Mouse (Mus musculus): ENCODE data around the gene Ddn.
"Not testable (repeated sequence)": the region's sequence is repeated elsewhere in the genome, so short reads cannot be mapped to it uniquely, and the experiment has no call there.

Gene Ddn

DNA sequence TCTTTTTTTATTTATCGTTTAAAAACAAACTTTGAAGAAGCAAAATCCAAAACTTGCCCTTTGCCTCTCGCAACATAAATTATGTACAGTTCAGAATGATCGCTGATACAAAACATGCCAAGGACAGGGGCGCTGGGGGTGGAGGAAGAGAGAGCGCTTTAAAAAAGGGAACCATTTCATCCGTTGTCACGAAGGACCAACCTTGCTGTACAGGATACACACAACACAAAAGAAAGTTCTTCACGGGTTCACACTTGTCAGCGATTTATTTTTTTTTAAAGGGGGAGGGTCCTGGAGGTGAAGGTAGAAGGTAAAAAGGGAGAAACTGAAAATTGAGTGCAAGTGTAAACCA, 22.4 kb upstream of the Ddn start:
- DNase-seq (ENCODE audit: low spot score in 2 of 2): no peak

- peak; percentile 92 to 94 for DNase-seq (ENCODE audit: low spot score in 2 of 2)
Measured at GRCm38 (mm10) chr15:98830736-98831683, 21.7 kb upstream of the Ddn start, which contains the start of gene Prkag1. TSS of gene Prkag1 (minus strand) at chr15:98831521.

GRCm38 (mm10) chr15:98827611-98828011, 18.3 kb upstream of the Ddn start:
- no peak for DNase-seq (ENCODE audit: low spot score in 2 of 2)

DNA sequence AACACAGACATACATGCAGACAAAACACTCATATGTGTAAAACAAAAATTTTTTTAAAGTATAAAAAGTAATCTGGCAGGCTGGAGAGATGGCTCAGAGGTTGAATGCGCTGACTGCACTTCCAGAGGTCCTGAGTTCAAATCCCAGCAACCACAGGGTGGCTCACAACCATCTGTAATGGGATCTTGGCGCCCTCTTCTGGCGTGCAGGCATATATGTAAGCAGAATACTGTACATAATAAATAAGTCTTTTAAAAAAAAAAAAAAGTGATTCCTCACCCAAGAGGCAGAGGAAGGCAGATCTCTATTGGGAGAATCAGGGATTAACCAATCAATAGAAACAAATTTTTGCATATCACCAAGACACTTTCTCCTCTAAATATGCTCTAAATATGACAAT, 14.1 kb upstream of the Ddn start:
- no peak for DNase-seq (ENCODE audit: low spot score in 2 of 2)

GRCm38 (mm10) chr15:98822147-98822546, 12.9 kb upstream of the Ddn start:
- no peak for DNase-seq (ENCODE audit: low spot score in 2 of 2)

- DNase-seq (ENCODE audit: low spot score in 2 of 2): no peak
Measured at GRCm38 (mm10) chr15:98821403-98821802, 12.1 kb upstream of the Ddn start.

DNA sequence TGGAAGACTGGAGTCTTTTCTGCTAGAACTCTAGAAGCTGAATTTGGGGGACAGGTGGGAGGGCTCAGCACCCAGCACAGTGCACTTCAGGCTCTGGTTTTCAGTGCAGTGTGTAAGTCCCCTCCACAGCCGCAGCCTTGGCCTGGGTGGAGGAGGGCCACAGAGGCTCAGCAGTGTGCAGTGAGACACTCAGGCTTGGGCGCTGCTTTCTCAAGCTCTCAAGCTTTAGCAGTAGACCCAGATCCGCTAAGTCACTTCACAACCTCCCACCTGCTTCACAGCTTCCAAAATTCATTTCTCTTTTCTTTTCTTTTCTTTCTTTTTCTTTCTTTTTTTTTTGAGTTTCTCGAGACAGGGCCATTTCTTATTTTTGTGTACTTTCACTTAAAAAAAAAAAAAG, 11.6 kb upstream of the Ddn start:
- no peak for DNase-seq (ENCODE audit: low spot score in 2 of 2)

GRCm38 (mm10) chr15:98818171-98818570, 8.9 kb upstream of the Ddn start:
- DNase-seq (ENCODE audit: low spot score in 2 of 2): no peak

- no peak for DNase-seq (ENCODE audit: low spot score in 2 of 2)
Measured at GRCm38 (mm10) chr15:98812741-98813424, 3.6 kb upstream of the Ddn start.

- DNase-seq (ENCODE audit: low spot score in 2 of 2): not testable (repeated sequence)
Measured at GRCm38 (mm10) chr15:98810212-98810611, 922 bp upstream of the Ddn start.

DNA sequence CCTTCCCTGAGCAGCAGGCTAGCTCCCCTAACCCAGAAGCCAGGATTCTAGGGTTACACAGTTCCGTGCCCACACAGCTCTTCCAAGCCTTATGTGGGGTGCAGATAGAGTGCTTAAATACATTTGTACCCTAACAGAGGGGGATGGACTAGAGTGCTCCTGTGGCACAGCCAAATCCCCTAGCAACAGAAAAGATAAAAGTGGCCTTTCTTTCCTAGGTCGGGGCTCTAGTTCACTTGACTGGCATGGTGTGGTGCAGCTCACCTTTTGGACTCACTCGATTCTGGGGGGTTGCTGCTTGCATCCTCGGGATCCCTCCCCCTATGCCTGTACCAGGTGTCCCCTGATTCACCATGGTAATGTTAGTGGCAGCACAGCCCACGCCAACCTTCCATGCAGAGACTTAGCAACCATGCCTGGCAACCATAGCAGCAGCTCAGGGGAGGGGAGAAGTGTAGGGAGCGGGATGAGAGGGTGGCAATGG, 597 bp downstream of the Ddn start:
- peak; percentile 69 to 83 for DNase-seq (ENCODE audit: low spot score in 2 of 2)

GRCm38 (mm10) chr15:98807895-98808650, 1.2 kb downstream of the Ddn start:
- DNase-seq (ENCODE audit: low spot score in 2 of 2): peak; percentile 80 to 84

GRCm38 (mm10) chr15:98806809-98807770, 2.2 kb downstream of the Ddn start:
- DNase-seq (ENCODE audit: low spot score in 2 of 2): no peak

GRCm38 (mm10) chr15:98806071-98806808, 3.0 kb downstream of the Ddn start:
- no peak for DNase-seq (ENCODE audit: low spot score in 2 of 2)

- DNase-seq (ENCODE audit: low spot score in 2 of 2): peak in 1 of 2 experiments; percentile 76
Measured at GRCm38 (mm10) chr15:98805324-98806040, 3.8 kb downstream of the Ddn start.

GRCm38 (mm10) chr15:98804054-98804453, 5.2 kb downstream of the Ddn start:
- peak; percentile 76 to 85 for DNase-seq (ENCODE audit: low spot score in 2 of 2)

GRCm38 (mm10) chr15:98802926-98803325, 6.4 kb downstream of the Ddn start:
- no peak for DNase-seq (ENCODE audit: low spot score in 2 of 2)

DNA sequence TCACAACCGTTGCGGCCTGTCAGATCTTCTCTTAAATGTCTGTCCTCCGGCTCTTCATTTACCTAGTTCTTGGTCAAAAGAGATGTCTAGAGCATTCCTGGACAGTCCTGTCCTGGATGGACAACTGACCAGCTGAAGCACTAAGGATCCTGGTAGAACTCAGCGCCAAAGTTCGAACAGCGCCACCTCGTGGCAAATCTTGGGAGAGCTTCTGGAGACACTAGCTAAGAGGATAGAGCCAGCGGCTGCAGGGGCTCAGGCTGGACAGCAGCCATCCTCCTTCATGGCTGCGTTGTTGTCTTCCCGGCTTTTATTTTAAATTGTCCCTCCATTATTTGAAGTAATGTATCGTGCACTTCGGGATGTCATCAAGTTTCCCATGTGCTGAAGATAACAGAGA, 9.9 kb downstream of the Ddn start:
- DNase-seq (ENCODE audit: low spot score in 2 of 2): peak in 1 of 2 experiments; percentile 65

DNA sequence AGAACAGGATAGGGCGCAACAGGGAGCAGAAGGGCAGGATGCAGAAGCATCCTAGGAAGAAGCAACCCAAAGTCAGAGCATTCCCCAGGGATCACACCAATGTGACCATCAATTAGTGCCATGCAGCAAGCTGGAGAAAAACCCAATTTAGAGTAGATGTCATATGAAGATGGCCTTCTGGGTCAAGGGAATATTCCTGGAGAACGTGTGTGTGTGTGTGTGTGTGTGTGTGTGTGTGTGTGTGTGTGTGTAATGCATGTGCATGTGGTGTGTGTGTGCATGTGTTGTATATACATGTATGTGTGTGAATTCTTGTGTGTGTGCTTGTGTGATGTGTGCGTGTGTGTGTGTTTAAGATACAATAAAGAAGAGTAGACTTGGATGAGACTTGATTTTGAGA, 10.4 kb downstream of the Ddn start:
- DNase-seq (ENCODE audit: low spot score in 2 of 2): no peak
